Mouse (Mus musculus): ENCODE data around the gene Gan. TPM values are rescaled to one million over a fixed set of nuclear protein-coding genes. Genes with fewer than 3 reads are reported as not detected.
A peak's percentile ranks its signal among the peaks of the same experiment; 100 is the strongest.

Gene Gan
- total and polyA plus RNA-seq, 3 experiments = 1.5 to 2.9 (median 2.8) TPM

- peaks cover 13 to 61% of the 10 kb centered on the region in 2 experiments for H3K36me3 ChIP-seq (replicated peaks in 1 of 2; ENCODE audit: control insufficient read depth in 1 of 2, insufficient read depth in 1 of 2, low read length in 1 of 2)
- peak; percentile 4 for TF ChIP-seq RAD21 (IDR thresholded peaks at IDR 0.05; ENCODE audit: low read depth, low read length)
- TF ChIP-seq POLR2AphosphoS2 (IDR thresholded peaks at IDR 0.05; ENCODE audit: low read depth, low read length) = no peak
- peak in 1 of 2 experiments; percentile 46; a peak in 2 of 4 replicates for TF ChIP-seq CTCF (conservative IDR thresholded peaks at IDR 0.05 in 1 of 2, IDR thresholded peaks at IDR 0.05 in 1 of 2; ENCODE audit: low read depth in 2 of 2, low read length in 2 of 2)
- 0 out of 2 replicates have a peak, but pooled peaks have one; percentile 9 for TF ChIP-seq SMC3 (IDR thresholded peaks at IDR 0.05; ENCODE audit: low read depth, low read length)
- dilution Hi-C loops (cut with MboI; ENCODE audit: extremely low pct_ligation_motif_present, extremely low pct_unique_long_range_greater_than_20kb, low sequenced_read_pairs) = no loop called here
- DNase-seq (ENCODE audit: extremely low read depth) = no peak
- H3K4me1 ChIP-seq (ENCODE audit: control insufficient read depth in 1 of 2, insufficient read depth in 2 of 2) = 0 out of 4 replicates have a peak, but pooled peaks cover 0 to 3% of the 10 kb centered on the region in 2 experiments
- no peak overlapping the region for H3K9ac ChIP-seq (ENCODE audit: insufficient read depth, low read depth)
- no peak overlapping the region for H3K4me3 ChIP-seq (replicated peaks in 1 of 3; ENCODE audit: low read depth in 2 of 3, low read length in 2 of 3, poor library complexity in 1 of 3)
- H3K27ac ChIP-seq (ENCODE audit: insufficient read depth, low read depth) = no peak overlapping the region
- H3K27me3 ChIP-seq (replicated peaks) = no peaks in the 10 kb centered on the region
- in situ Hi-C loops (cut with MboI; ENCODE audit: low pct_ligation_motif_present, low pct_unique_long_range_greater_than_20kb, low sequenced_read_pairs) = no loop called here
- no peaks in the 10 kb centered on the region for H3K79me2 ChIP-seq (replicated peaks; ENCODE audit: control insufficient read depth, extremely low read depth, insufficient read depth, poor library complexity, severe bottlenecking)
- no peak overlapping the region for H3K4me2 ChIP-seq (ENCODE audit: insufficient read depth, low read depth, poor library complexity, severe bottlenecking)
- H3K9me3 ChIP-seq (replicated peaks; ENCODE audit: low read length) = no peaks in the 10 kb centered on the region
Measured at GRCm38 (mm10) chr8:117182746-117183145, 24.8 kb downstream of the Gan start.

GRCm38 (mm10) chr8:117183664-117184377 lies 25.9 kb downstream of the Gan start:
- Histone ChIP-seq H3K36me3 (replicated peaks in 1 of 2; ENCODE audit: control insufficient read depth in 1 of 2, insufficient read depth in 1 of 2, low read length in 1 of 2) (peaks cover 13 to 68% of the 10 kb centered on the region in 2 experiments), H3K9ac (ENCODE audit: insufficient read depth, low read depth) (no peak overlapping the region), H3K4me2 (ENCODE audit: insufficient read depth, low read depth, poor library complexity, severe bottlenecking) (no peak overlapping the region), H3K4me1 (ENCODE audit: control insufficient read depth in 1 of 2, insufficient read depth in 2 of 2) (0 out of 4 replicates have a peak, but pooled peaks cover 0 to 3% of the 10 kb centered on the region in 2 experiments), H3K27me3 (replicated peaks) (no peaks in the 10 kb centered on the region), H3K9me3 (replicated peaks; ENCODE audit: low read length) (no peaks in the 10 kb centered on the region), H3K4me3 (replicated peaks in 1 of 3; ENCODE audit: low read depth in 2 of 3, low read length in 2 of 3, poor library complexity in 1 of 3) (no peak overlapping the region), H3K27ac (ENCODE audit: insufficient read depth, low read depth) (no peak overlapping the region), H3K79me2 (replicated peaks; ENCODE audit: control insufficient read depth, extremely low read depth, insufficient read depth, poor library complexity, severe bottlenecking) (no peaks in the 10 kb centered on the region)
- in situ Hi-C loops (cut with MboI; ENCODE audit: low pct_ligation_motif_present, low pct_unique_long_range_greater_than_20kb, low sequenced_read_pairs) (no loop called here), dilution Hi-C loops (cut with MboI; ENCODE audit: extremely low pct_ligation_motif_present, extremely low pct_unique_long_range_greater_than_20kb, low sequenced_read_pairs) (no loop called here)
- TF ChIP-seq ZNF384 (IDR thresholded peaks at IDR 0.05; ENCODE audit: low read depth, low read length) (no peak), PAX5 (IDR thresholded peaks at IDR 0.05; ENCODE audit: low read length) (no peak), HCFC1 (IDR thresholded peaks at IDR 0.05; ENCODE audit: low read depth, low read length) (no peak), MAZ (IDR thresholded peaks at IDR 0.05; ENCODE audit: low read depth, low read length) (no peak), SIN3A (IDR thresholded peaks at IDR 0.05; ENCODE audit: low read length) (no peak)
- DNase-seq (ENCODE audit: extremely low read depth) = no peak

GRCm38 (mm10) chr8:117194355-117194754 lies 36.4 kb downstream of the Gan start:
- DNase-seq (ENCODE audit: extremely low read depth) = no peak
- no peak overlapping the region for H3K27ac ChIP-seq (ENCODE audit: insufficient read depth, low read depth)
- H3K9me3 ChIP-seq (replicated peaks; ENCODE audit: low read length) = no peaks in the 10 kb centered on the region
- TF ChIP-seq EP300 (IDR thresholded peaks at IDR 0.05; ENCODE audit: low read length) (no peak), ZNF384 (IDR thresholded peaks at IDR 0.05; ENCODE audit: low read depth, low read length) (no peak), POLR2A (IDR thresholded peaks at IDR 0.05; ENCODE audit: low read depth, low read length) (no peak), USF1 (IDR thresholded peaks at IDR 0.05; ENCODE audit: low read depth, low read length) (no peak)
- H3K4me2 ChIP-seq (ENCODE audit: insufficient read depth, low read depth, poor library complexity, severe bottlenecking) = no peak overlapping the region
- H3K4me3 ChIP-seq (replicated peaks in 1 of 3; ENCODE audit: low read depth in 2 of 3, low read length in 2 of 3, poor library complexity in 1 of 3) = no peak overlapping the region
- dilution Hi-C loops (cut with MboI; ENCODE audit: extremely low pct_ligation_motif_present, extremely low pct_unique_long_range_greater_than_20kb, low sequenced_read_pairs) (no loop called here), in situ Hi-C loops (cut with MboI; ENCODE audit: low pct_ligation_motif_present, low pct_unique_long_range_greater_than_20kb, low sequenced_read_pairs) (no loop called here)
- H3K27me3 ChIP-seq (replicated peaks) = no peaks in the 10 kb centered on the region
- peaks cover 4 to 22% of the 10 kb centered on the region in 2 experiments for H3K4me1 ChIP-seq (ENCODE audit: control insufficient read depth in 1 of 2, insufficient read depth in 2 of 2)
- peaks cover 60 to 83% of the 10 kb centered on the region in 2 experiments for H3K36me3 ChIP-seq (replicated peaks in 1 of 2; ENCODE audit: control insufficient read depth in 1 of 2, insufficient read depth in 1 of 2, low read length in 1 of 2)
- no peaks in the 10 kb centered on the region for H3K79me2 ChIP-seq (replicated peaks; ENCODE audit: control insufficient read depth, extremely low read depth, insufficient read depth, poor library complexity, severe bottlenecking)
- no peak overlapping the region for H3K9ac ChIP-seq (ENCODE audit: insufficient read depth, low read depth)

Measured in CH12.LX (cell line).